Mouse (Mus musculus) kidney, adult 2 months (tissue): ENCODE measurements at regions not wholly inside any gene's neighbourhood (a gene's known extent, or its start where the extent isn't known, plus 50 kb on each side); places are given as distances from the start of the nearest gene placed in this dataset.

Source experiments
- DNase-seq: peaks from one replicate; pipeline ENCODE4 v3.0.0; 2021
- H3K27ac ChIP-seq: fragments of 200-500 bp; 2 replicates; pipeline ENCODE4 v1.5.1; 2012; ENCODE audit warnings: low read depth, low read length, control low read depth, inconsistent platforms; ENCODE audit not compliant: insufficient read depth
- H3K27me3 ChIP-seq: fragments of 200-500 bp; replicated peaks from 2 replicates; pipeline ENCODE4 v1.6.1; 2012; ENCODE audit warnings: mild to moderate bottlenecking, moderate library complexity, low read length, inconsistent platforms; ENCODE audit not compliant: control insufficient read depth, insufficient read depth
- H3K36me3 ChIP-seq: fragments of 200-500 bp; 2 replicates; pipeline ENCODE4 v1.6.1; 2012; ENCODE audit warnings: mild to moderate bottlenecking, moderate library complexity, low read length, inconsistent platforms; ENCODE audit not compliant: control insufficient read depth, insufficient read depth
- H3K4me1 ChIP-seq: fragments of 200-500 bp; 2 replicates; pipeline ENCODE4 v1.6.1; 2011; ENCODE audit warnings: low read length; ENCODE audit not compliant: control insufficient read depth, insufficient read depth
- H3K4me3 ChIP-seq: fragments of 200-500 bp; 2 replicates; pipeline ENCODE4 v1.5.1; 2011; ENCODE audit warnings: mild to moderate bottlenecking, low read depth, low read length, control low read depth; ENCODE audit not compliant: insufficient read depth
- CTCF ChIP-seq: fragments of 200-500 bp; conservative IDR thresholded peaks from 2 replicates; pipeline ENCODE4 v1.5.1; 2011; ENCODE audit warnings: low read depth, mild to moderate bottlenecking, control low read depth, low read length, moderate library complexity, mixed read lengths; ENCODE audit not compliant: insufficient read depth, insufficient read length
- POLR2A ChIP-seq: fragments of 200-500 bp; IDR thresholded peaks from one replicate; pipeline ENCODE4 v1.6.1; 2011; ENCODE audit warnings: low read depth, low read length, control low read depth
- whole genome bisulfite sequencing: fragments of 180-500 bp; shearing (Covaris S2); methylation state at CpG from one replicate; pipeline ENCODE4 v1.1.7; 2018; 5-methylcytosine and 5-hydroxymethylcytosine counted together

GRCm38 (mm10) chr15:92946216-92946615 lies 328.8 kb downstream of the Gxylt1 start:
- Histone ChIP-seq H3K4me1 (no peaks in the 10 kb centered on the region), H3K27me3 (no peaks in the 10 kb centered on the region), H3K4me3 (no peak overlapping the region), H3K27ac (no peak overlapping the region), H3K36me3 (no peaks in the 10 kb centered on the region)
- no peak for DNase-seq
- no peak for TF ChIP-seq POLR2A
- no peak for TF ChIP-seq CTCF
- WGBS: 62% methylated on average over 5 of the region's 5 CpGs

- DNase-seq: no peak
- Histone ChIP-seq H3K27me3 (no peaks in the 10 kb centered on the region), H3K27ac (no peak overlapping the region), H3K36me3 (no peaks in the 10 kb centered on the region), H3K4me1 (no peaks in the 10 kb centered on the region), H3K4me3 (no peak overlapping the region)
- WGBS: 60% methylated on average over 8 of the region's 8 CpGs
- no peak for TF ChIP-seq CTCF
- no peak for TF ChIP-seq POLR2A
These were observed 371.2 kb downstream of the Gxylt1 start for GRCm38 (mm10) chr15:92903821-92904220.

- H3K27ac ChIP-seq: no peak overlapping the region
- no peak for DNase-seq
- WGBS: 89% methylated on average over 7 of the region's 7 CpGs
- no peak for TF ChIP-seq POLR2A
- TF ChIP-seq CTCF: no peak
- H3K36me3 ChIP-seq: no peaks in the 10 kb centered on the region
- no peaks in the 10 kb centered on the region for H3K4me1 ChIP-seq
- no peak overlapping the region for H3K4me3 ChIP-seq
- H3K27me3 ChIP-seq: no peaks in the 10 kb centered on the region
These were observed 377.7 kb downstream of the Gxylt1 start for GRCm38 (mm10) chr15:92897277-92897676.

- H3K4me3 ChIP-seq: no peak overlapping the region
These were observed 379.1 kb downstream of the Gxylt1 start for GRCm38 (mm10) chr15:92895836-92896235.

GRCm38 (mm10) chr15:92876438-92876837 lies 398.5 kb downstream of the Gxylt1 start:
- Histone ChIP-seq H3K27me3 (no peaks in the 10 kb centered on the region), H3K36me3 (no peaks in the 10 kb centered on the region), H3K4me1 (no peaks in the 10 kb centered on the region), H3K4me3 (no peak overlapping the region), H3K27ac (no peak overlapping the region)
- no peak for TF ChIP-seq CTCF
- TF ChIP-seq POLR2A: no peak
- no peak for DNase-seq
- 78% methylated on average over 5 of the region's 5 CpGs for WGBS

More at GRCm38 (mm10) chr15:92895836-92896235, 379.1 kb downstream of the Gxylt1 start:
- no peak for DNase-seq
- Histone ChIP-seq H3K27me3 (no peaks in the 10 kb centered on the region), H3K4me1 (no peaks in the 10 kb centered on the region), H3K27ac (no peak overlapping the region), H3K36me3 (no peaks in the 10 kb centered on the region)
- 55% methylated on average over 4 of the region's 4 CpGs for WGBS
- TF ChIP-seq CTCF (no peak), POLR2A (no peak)

- no peak overlapping the region for H3K4me3 ChIP-seq
- WGBS: 87% methylated on average over 5 of the region's 5 CpGs
- no peak for DNase-seq
- H3K4me1 ChIP-seq: no peaks in the 10 kb centered on the region
- no peaks in the 10 kb centered on the region for H3K36me3 ChIP-seq
- no peak overlapping the region for H3K27ac ChIP-seq
- H3K27me3 ChIP-seq: no peaks in the 10 kb centered on the region
- no peak for TF ChIP-seq POLR2A
- no peak for TF ChIP-seq CTCF
These were observed 410.9 kb downstream of the Gxylt1 start for GRCm38 (mm10) chr15:92864106-92864505.

- peak overlapping the region; percentile 28 for H3K27ac ChIP-seq
- peak; percentile 10 for DNase-seq
- 38% methylated on average over 5 of the region's 5 CpGs for WGBS
- H3K4me3 ChIP-seq: no peak overlapping the region
- no peaks in the 10 kb centered on the region for H3K36me3 ChIP-seq
- peaks cover 3% of the 10 kb centered on the region; the same call in 1 of the 2 replicates for H3K4me1 ChIP-seq
- H3K27me3 ChIP-seq: no peaks in the 10 kb centered on the region
- TF ChIP-seq POLR2A (no peak), CTCF (no peak)
These were observed 424.1 kb downstream of the Gxylt1 start for GRCm38 (mm10) chr15:92850854-92851253.
